Mouse (Mus musculus) kidney, adult 18-20 months (tissue): ENCODE data around the gene Gm17078.
"Not testable (repeated sequence)": the region's sequence is repeated elsewhere in the genome, so short reads cannot be mapped to it uniquely, and the experiment has no call there.

Experiments used
- DNase-seq: peaks from one replicate; pipeline ENCODE4 v3.0.0; 2021

Gene Gm17078

DNA sequence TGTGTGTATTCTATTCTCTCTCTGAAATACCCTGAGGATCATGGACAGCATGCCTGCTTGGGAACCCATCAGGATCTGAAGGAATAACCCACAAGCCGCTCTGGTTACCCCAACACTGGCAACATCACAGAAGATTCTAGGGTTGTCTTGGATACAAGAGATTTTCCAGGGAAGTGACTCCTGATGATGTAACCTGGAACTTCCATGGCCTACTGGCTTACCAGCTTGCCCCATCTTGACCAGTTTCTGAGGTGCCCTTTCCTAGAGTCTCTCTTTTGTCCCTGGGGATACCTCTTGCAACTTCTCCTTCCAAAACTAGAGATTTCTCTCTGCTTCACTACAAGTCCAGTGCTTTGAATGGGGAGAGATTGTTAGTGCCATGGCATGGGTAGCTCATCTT, at the start of gene Gm17078:
TSS of gene Gm17078 (minus strand) at position 101 of the 400 bp plus-strand sequence.
- no peak for DNase-seq

- DNase-seq, result not testable (repeated sequence)
These were observed 24.5 kb upstream of the Gm17078 start, which contains the start of gene Gm4181 for GRCm38 (mm10) chr14:51635566-51635965. Gene Gm4181 (minus strand): TSS chr14:51635666.

DNA sequence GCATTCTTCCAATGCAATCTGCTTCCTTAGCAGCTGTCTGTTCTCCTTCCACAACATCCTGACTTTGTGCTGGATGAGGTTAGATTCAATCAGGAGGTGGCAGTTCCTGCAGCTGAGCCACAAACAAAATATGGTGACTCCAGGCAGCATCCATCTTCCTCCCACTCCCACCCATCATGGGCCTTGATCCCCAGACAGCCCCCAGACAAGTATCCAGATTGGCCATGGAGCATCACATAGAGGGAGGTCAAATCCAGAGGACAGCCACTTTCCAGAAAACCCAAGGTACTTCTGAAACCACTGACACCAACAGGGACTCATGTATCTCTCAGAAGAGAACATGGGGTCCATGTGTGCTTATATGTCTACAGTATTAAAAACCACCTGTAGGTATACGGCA, 21.3 kb upstream of the Gm17078 start:
- peak; percentile 23 for DNase-seq

DNA sequence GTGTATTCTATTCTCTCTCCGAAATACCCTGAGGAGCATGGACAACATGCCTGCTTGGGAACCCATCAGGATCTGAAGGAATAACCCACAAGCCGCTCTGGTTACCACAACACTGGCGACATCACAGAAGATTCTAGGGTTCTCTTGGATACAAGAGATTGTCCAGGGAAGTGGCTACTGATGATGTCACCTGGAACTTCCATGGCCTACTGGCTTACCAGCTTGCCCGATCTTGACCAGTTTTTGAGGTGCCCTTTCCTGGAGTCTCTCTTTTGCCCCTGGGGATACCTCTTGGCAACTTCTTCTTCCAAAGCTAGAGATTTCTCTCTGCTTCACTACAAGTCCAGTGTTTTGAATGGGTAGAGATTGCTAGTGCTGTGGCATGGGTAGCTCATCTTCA, 19.1 kb downstream of the Gm17078 start, which contains the start of gene Gm17174:
TSS of gene Gm17174 (minus strand) at position 101 of the 400 bp plus-strand sequence.
- not testable (repeated sequence) for DNase-seq

GRCm38 (mm10) chr14:51573963-51574362, 37.1 kb downstream of the Gm17078 start, which contains the start of gene Gm17175:
Gene Gm17175 (minus strand): TSS chr14:51574063.
- DNase-seq, result not testable (repeated sequence)
